Mouse (Mus musculus): ENCODE results near the gene Cyp4x1. TPM values are rescaled to one million over a fixed set of nuclear protein-coding genes. Genes with fewer than 3 reads are reported as not detected.
"Not testable (repeated sequence)": the region's sequence is repeated elsewhere in the genome, so short reads cannot be mapped to it uniquely, and the experiment has no call there.

Cyp4x1 gene
- polyA plus RNA-seq (2014; fragmentation: Nextera tagmentation; extraction: Ambion mirVana) = 2.5 and 4.0 TPM in 2 replicates

DNA sequence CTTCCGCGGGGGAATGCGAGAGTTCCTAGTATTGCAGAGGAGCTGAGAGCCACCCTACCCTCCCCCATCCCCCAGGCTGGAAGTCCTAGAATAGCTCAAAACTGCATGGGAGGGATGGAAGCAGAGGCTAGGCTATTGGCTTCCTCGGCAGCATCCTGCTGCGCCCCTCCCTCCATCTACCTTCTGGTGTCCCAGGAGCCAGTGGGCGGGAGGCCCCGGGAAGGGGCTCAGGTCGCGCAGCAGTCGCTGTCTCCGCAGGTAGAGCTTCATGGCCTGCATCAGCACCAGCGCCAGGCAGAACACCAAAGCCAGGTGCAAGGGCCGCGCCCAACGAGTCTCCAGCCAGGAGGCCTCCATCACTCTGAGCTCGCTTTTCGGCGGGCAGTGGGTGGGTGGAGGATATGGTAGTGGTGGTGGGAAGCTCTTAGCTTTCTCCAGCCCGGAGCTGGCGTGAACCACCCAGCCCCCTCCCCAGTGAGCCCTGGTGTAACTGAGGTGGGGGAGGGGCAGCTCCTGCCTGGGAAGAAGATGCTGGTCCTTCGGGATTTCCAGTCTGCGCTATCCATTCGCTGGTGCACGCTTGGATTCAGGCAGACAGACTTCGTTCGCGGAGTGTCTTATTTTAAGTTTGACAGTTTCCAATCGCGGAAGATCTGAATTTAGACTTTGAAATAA lies at the start of gene Cyp4x1:
Gene Cyp4x1, minus strand, starts transcription at position 661 of the 675 bp plus-strand sequence.
- Histone ChIP-seq H3K36me3 (ENCODE audit: control insufficient read depth, insufficient read depth, low read length) (no peaks in the 10 kb centered on the region), H3K4me2 (ENCODE audit: low read length) (peak within 1 kb of the TSS; percentile 69), H3K4me1 (ENCODE audit: control insufficient read depth, insufficient read depth, low read length) (no peaks in the 10 kb centered on the region), H3K9ac (ENCODE audit: low read length) (peak within 1 kb of the TSS; percentile 56), H3K9me3 (replicated peaks; ENCODE audit: control insufficient read depth, low read length) (no peaks in the 10 kb centered on the region), H3K4me3 (ENCODE audit: low read depth, low read length) (peak within 1 kb of the TSS; percentile 42), H3K27me3 (replicated peaks; ENCODE audit: control insufficient read depth, insufficient read depth, low read length) (0 out of 2 replicates have a peak, but pooled peaks cover 10% of the 10 kb centered on the region), H3K27ac (ENCODE audit: low read depth, low read length) (peak within 1 kb of the TSS; percentile 58)
- peak; percentile 60 for DNase-seq (ENCODE audit: low spot score)
- ATAC-seq = peak; percentile 86
- under 1% methylated on average over 29 of the region's 29 CpGs for WGBS

DNA sequence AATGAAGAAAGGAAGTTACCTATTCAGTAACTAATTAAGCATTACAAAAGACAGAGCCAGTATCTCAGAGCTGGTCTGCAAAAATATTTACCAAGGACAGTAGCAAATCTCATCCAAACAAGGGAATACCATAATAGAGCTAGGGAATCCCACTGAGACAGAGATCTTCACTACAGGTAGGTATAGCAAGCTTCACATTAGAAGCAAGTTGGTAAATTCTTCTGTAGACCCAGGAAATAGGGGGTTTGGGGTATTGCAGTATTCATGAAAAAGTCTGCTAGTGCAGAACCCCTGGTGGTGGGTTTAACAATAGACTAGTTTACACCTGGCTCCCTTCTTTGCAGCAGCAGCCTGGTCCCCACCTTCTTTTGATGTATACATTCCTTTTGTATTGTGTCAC lies 42.1 kb upstream of the Cyp4x1 start:
- not testable (repeated sequence) for H3K4me2 ChIP-seq (ENCODE audit: low read length); H3K9me3 ChIP-seq (replicated peaks; ENCODE audit: control insufficient read depth, low read length); H3K4me1 ChIP-seq (ENCODE audit: control insufficient read depth, insufficient read depth, low read length); DNase-seq (ENCODE audit: low spot score); H3K36me3 ChIP-seq (ENCODE audit: control insufficient read depth, insufficient read depth, low read length); H3K27ac ChIP-seq (ENCODE audit: low read depth, low read length); H3K4me3 ChIP-seq (ENCODE audit: low read depth, low read length); ATAC-seq; H3K27me3 ChIP-seq (replicated peaks; ENCODE audit: control insufficient read depth, insufficient read depth, low read length); H3K9ac ChIP-seq (ENCODE audit: low read length)

DNA sequence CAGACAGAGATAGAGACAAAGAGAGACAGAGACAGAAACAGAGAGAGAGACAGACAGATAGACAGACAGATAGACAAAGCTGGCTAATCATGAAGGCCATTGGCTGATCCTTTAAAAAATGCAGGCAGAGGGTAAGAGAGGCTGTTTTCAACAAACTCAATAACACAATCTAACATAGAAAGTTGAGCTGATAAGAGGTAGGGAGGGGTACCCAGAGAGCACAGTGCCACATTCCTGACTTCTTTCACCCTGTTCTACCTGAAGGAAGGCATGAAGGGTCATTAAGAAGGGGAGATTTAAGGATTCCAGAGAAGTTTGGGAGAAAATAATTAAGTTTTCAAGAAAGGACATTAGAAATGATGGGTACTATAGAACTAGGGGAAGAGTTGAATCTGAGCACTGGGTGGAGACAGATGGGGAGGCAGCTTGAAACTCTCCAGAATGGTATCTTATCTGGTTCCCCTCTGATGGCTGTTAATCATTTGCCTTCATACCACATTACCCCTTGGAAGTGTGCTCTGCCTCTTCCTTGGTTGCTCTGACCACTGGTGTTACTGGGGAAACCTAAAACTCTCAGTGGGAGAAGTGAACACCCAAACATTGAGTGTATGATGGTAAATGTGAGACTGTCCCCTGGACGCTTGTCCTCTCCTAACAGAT lies 40.7 kb upstream of the Cyp4x1 start:
- ATAC-seq = no peak
- DNase-seq (ENCODE audit: low spot score) = no peak
- Histone ChIP-seq H3K9ac (ENCODE audit: low read length) (no peak overlapping the region), H3K9me3 (replicated peaks; ENCODE audit: control insufficient read depth, low read length) (no peaks in the 10 kb centered on the region), H3K36me3 (ENCODE audit: control insufficient read depth, insufficient read depth, low read length) (no peaks in the 10 kb centered on the region), H3K4me2 (ENCODE audit: low read length) (no peak overlapping the region), H3K27ac (ENCODE audit: low read depth, low read length) (no peak overlapping the region), H3K4me1 (ENCODE audit: control insufficient read depth, insufficient read depth, low read length) (no peaks in the 10 kb centered on the region), H3K4me3 (ENCODE audit: low read depth, low read length) (no peak overlapping the region), H3K27me3 (replicated peaks; ENCODE audit: control insufficient read depth, insufficient read depth, low read length) (no peaks in the 10 kb centered on the region)
- WGBS = 60% methylated on average over 1 of the region's 1 CpGs

DNA sequence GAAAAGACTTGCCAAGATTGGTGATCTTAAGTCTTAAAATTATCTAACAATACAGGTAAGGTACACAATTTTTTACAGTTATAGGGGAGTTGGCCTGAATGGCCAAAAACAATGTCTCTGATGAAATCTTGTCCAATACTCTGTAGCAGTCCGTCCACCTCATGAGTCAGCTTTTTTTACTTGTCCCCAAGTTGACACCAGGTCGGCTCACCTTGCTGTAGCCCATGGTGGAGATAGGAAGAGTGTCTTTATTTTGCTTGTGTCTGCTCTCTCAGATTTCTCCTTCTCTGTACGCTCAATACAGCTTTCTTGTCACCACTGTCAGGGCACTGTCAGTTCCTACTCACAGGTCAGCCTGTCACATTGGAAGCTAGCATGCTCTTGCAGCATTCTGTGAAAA lies 24.9 kb upstream of the Cyp4x1 start:
- not testable (repeated sequence) for H3K36me3 ChIP-seq (ENCODE audit: control insufficient read depth, insufficient read depth, low read length); H3K27me3 ChIP-seq (replicated peaks; ENCODE audit: control insufficient read depth, insufficient read depth, low read length); ATAC-seq; H3K4me1 ChIP-seq (ENCODE audit: control insufficient read depth, insufficient read depth, low read length); H3K4me3 ChIP-seq (ENCODE audit: low read depth, low read length); H3K9me3 ChIP-seq (replicated peaks; ENCODE audit: control insufficient read depth, low read length); H3K4me2 ChIP-seq (ENCODE audit: low read length); H3K27ac ChIP-seq (ENCODE audit: low read depth, low read length); DNase-seq (ENCODE audit: low spot score); H3K9ac ChIP-seq (ENCODE audit: low read length)
- WGBS = 85% methylated on average over 3 of the region's 3 CpGs

DNA sequence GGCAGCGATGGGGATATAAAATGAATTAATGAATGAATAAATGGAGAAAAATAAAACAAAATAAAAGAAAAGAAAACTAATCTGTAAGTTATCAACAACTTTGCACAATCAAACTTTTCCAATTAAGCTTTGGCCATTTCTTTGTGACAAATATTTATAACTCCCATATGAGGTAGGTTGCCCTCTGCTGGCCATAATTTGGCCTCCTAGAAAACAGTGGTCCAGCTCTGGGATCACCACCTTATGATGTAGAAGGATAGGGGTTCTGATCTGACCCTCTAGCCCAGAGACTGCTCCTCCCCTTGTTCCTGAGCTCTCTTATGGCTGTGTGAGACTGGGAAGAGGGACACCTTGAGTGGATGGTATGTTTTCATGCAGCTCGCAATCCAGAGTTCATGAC lies 20.6 kb upstream of the Cyp4x1 start:
- no peak overlapping the region for H3K9ac ChIP-seq (ENCODE audit: low read length)
- no peaks in the 10 kb centered on the region for H3K27me3 ChIP-seq (replicated peaks; ENCODE audit: control insufficient read depth, insufficient read depth, low read length)
- ATAC-seq (no peak), DNase-seq (ENCODE audit: low spot score) (no peak)
- H3K4me1 ChIP-seq (ENCODE audit: control insufficient read depth, insufficient read depth, low read length) = no peaks in the 10 kb centered on the region
- H3K4me2 ChIP-seq (ENCODE audit: low read length) = no peak overlapping the region
- H3K4me3 ChIP-seq (ENCODE audit: low read depth, low read length) = no peak overlapping the region
- WGBS = 88% methylated on average over 2 of the region's 2 CpGs
- no peak overlapping the region for H3K27ac ChIP-seq (ENCODE audit: low read depth, low read length)
- H3K36me3 ChIP-seq (ENCODE audit: control insufficient read depth, insufficient read depth, low read length) = no peaks in the 10 kb centered on the region
- no peaks in the 10 kb centered on the region for H3K9me3 ChIP-seq (replicated peaks; ENCODE audit: control insufficient read depth, low read length)

DNA sequence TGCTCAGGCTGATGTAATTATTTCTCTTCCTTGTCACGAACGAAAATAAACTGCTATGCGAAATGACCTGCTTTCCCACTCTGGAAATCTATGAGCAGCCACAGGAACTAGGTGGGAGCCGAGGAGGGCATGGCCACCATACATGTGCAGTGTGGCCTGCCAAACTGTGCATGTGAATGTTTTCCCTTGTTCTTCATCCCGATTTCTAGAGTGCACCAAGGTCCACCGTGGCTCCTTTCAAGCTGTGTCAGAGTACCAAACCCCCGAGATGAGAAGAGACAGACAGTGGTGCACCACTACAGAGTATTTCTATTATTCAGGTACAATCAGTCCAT lies 182 bp upstream of the Cyp4x1 start:
- H3K9ac ChIP-seq (ENCODE audit: low read length) = peak overlapping the region; percentile 56; the same call in 1 of the 2 replicates
- H3K27me3 ChIP-seq (replicated peaks; ENCODE audit: control insufficient read depth, insufficient read depth, low read length) = 0 out of 2 replicates have a peak, but pooled peaks cover 10% of the 10 kb centered on the region
- H3K4me3 ChIP-seq (ENCODE audit: low read depth, low read length) = peak overlapping the region; percentile 42
- 12% methylated on average over 7 of the region's 7 CpGs for WGBS
- no peaks in the 10 kb centered on the region for H3K36me3 ChIP-seq (ENCODE audit: control insufficient read depth, insufficient read depth, low read length)
- ATAC-seq = peak; percentile 36
- no peaks in the 10 kb centered on the region for H3K4me1 ChIP-seq (ENCODE audit: control insufficient read depth, insufficient read depth, low read length)
- no peak overlapping the region for H3K27ac ChIP-seq (ENCODE audit: low read depth, low read length)
- H3K9me3 ChIP-seq (replicated peaks; ENCODE audit: control insufficient read depth, low read length) = no peaks in the 10 kb centered on the region
- no peak for DNase-seq (ENCODE audit: low spot score)
- H3K4me2 ChIP-seq (ENCODE audit: low read length) = peak overlapping the region; percentile 69

DNA sequence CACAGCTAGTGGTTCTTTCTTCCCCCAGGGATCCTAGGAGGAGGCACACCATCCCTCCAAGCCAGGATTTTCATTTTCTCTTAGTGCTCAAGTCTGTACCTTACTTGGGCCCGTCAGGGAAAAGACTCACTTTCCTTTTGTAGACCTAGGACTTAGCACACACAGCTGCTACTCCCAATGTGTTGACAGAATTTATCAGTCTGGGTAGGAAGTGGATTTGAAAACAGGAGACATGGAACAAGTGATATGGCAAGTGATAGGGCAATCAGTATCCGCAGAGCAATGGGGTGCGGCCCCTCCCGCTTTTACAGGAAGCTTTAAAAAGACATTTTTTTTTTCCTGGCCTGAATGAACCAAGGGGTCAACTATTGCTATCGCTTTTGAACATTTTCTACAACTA lies 996 bp downstream of the Cyp4x1 start:
- no peak for ATAC-seq
- H3K27me3 ChIP-seq (replicated peaks; ENCODE audit: control insufficient read depth, insufficient read depth, low read length) = 0 out of 2 replicates have a peak, but pooled peaks cover 10% of the 10 kb centered on the region
- DNase-seq (ENCODE audit: low spot score) = no peak

DNA sequence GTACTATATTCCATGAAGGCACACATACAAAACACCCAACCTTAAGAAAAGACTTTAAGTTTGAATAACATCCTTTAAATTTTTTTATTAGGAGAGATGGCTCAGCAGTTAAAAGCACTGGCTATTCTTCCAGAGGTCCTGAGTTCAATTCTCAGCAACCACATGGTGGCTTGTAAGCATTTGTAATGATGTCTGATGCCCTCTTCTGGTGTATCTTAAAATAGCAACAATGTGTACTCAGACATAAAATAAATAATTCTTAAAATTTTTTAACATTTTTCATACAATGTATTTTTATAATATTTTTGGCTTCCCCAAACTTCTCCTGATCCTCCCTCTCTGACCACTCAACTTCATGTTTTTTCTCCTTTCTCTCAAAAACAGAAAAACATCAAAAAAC lies 9.4 kb downstream of the Cyp4x1 start:
- Histone ChIP-seq H3K4me3 (ENCODE audit: low read depth, low read length) (no peak overlapping the region), H3K4me1 (ENCODE audit: control insufficient read depth, insufficient read depth, low read length) (no peaks in the 10 kb centered on the region), H3K27me3 (replicated peaks; ENCODE audit: control insufficient read depth, insufficient read depth, low read length) (no peaks in the 10 kb centered on the region), H3K9me3 (replicated peaks; ENCODE audit: control insufficient read depth, low read length) (no peaks in the 10 kb centered on the region), H3K9ac (ENCODE audit: low read length) (no peak overlapping the region), H3K36me3 (ENCODE audit: control insufficient read depth, insufficient read depth, low read length) (no peaks in the 10 kb centered on the region), H3K4me2 (ENCODE audit: low read length) (no peak overlapping the region), H3K27ac (ENCODE audit: low read depth, low read length) (no peak overlapping the region)
- ATAC-seq (no peak), DNase-seq (ENCODE audit: low spot score) (no peak)

More for the DNA sequence above, 996 bp downstream of the Cyp4x1 start:
- peak overlapping the region; percentile 42 for H3K4me3 ChIP-seq (ENCODE audit: low read depth, low read length)
- H3K27ac ChIP-seq (ENCODE audit: low read depth, low read length) = no peak overlapping the region
- H3K4me1 ChIP-seq (ENCODE audit: control insufficient read depth, insufficient read depth, low read length) = no peaks in the 10 kb centered on the region
- no peak overlapping the region for H3K9ac ChIP-seq (ENCODE audit: low read length)
- peak overlapping the region; percentile 69 for H3K4me2 ChIP-seq (ENCODE audit: low read length)
- H3K36me3 ChIP-seq (ENCODE audit: control insufficient read depth, insufficient read depth, low read length) = no peaks in the 10 kb centered on the region
- WGBS = 11% methylated on average over 5 of the region's 5 CpGs
- no peaks in the 10 kb centered on the region for H3K9me3 ChIP-seq (replicated peaks; ENCODE audit: control insufficient read depth, low read length)

DNA sequence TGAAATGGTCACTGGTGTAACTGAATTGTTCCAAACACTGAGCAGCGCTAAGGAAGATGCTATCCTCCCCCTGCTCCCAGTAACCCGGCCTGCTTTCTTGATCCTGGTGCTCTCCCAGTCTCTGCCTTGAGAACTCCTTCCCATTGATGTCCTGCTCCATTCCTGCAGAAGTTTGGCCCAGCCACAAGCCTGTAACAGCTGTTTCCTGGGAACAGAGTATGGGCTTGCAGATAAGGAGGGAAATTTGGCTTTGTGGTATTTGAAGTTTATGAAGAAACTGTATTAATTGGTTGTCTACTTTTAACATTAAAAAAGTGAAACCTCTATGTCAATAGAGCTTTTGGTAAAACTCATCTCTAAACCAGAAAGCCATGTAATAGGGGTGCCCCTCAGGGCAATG lies 10.6 kb downstream of the Cyp4x1 start:
- H3K27ac ChIP-seq (ENCODE audit: low read depth, low read length) = no peak overlapping the region
- no peaks in the 10 kb centered on the region for H3K9me3 ChIP-seq (replicated peaks; ENCODE audit: control insufficient read depth, low read length)
- no peaks in the 10 kb centered on the region for H3K27me3 ChIP-seq (replicated peaks; ENCODE audit: control insufficient read depth, insufficient read depth, low read length)
- no peaks in the 10 kb centered on the region for H3K4me1 ChIP-seq (ENCODE audit: control insufficient read depth, insufficient read depth, low read length)
- no peak overlapping the region for H3K9ac ChIP-seq (ENCODE audit: low read length)
- H3K4me3 ChIP-seq (ENCODE audit: low read depth, low read length) = no peak overlapping the region
- H3K4me2 ChIP-seq (ENCODE audit: low read length) = no peak overlapping the region
- no peak for DNase-seq (ENCODE audit: low spot score)
- WGBS = 47% methylated on average over 2 of the region's 2 CpGs
- no peaks in the 10 kb centered on the region for H3K36me3 ChIP-seq (ENCODE audit: control insufficient read depth, insufficient read depth, low read length)
- ATAC-seq = no peak

All from forebrain, embryonic 14.5 days (tissue).